Mouse (Mus musculus): ENCODE measurements around the gene Grap2. TPM values are rescaled to one million over a fixed set of nuclear protein-coding genes. Genes with fewer than 3 reads are reported as not detected.
A peak's percentile ranks its signal among the peaks of the same experiment; 100 is the strongest.

The Grap2 gene
- total RNA-seq, 2 experiments from 2014 or later = 0.06 to 0.31 TPM

- no peak for DNase-seq
- intact Hi-C loops (cut with DNase I; ENCODE audit: low total_unique reads) = no loop called here
Observed at GRCm38 (mm10) chr15:80592737-80593136, 20.3 kb downstream of the Grap2 start.

- intact Hi-C loops (cut with DNase I; ENCODE audit: low total_unique reads) = no loop called here
- DNase-seq = no peak
Observed at GRCm38 (mm10) chr15:80593877-80594276, 21.5 kb downstream of the Grap2 start.

- intact Hi-C loops (cut with DNase I; ENCODE audit: low total_unique reads) = no loop called here
- DNase-seq = no peak
Observed at GRCm38 (mm10) chr15:80598750-80599149, 26.4 kb downstream of the Grap2 start.

DNA sequence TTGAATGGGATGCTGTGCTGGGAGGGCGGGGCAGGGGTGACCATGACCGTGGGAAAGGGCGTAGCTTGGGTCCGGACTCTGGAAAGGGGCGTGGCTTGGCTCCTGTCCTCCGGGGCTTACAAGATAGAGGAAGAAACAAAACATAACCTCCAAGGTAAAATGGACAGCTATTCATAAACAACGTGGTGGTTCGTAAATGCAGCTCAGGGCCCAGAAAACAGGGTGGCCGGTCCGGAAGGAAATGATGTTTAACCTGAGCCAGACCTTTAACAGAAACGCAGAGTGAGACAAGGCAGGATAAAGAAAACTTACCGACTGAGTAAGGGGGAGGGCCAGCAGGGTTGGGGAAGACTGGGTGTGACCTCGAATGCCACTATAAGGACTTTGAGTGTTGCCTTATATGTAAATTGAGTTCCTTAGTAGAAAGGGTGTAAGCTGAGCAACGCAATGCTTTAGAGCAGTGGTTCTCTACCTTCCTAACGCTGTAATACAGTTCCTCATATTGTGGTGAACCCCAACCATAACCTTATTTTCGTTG lies 26.9 kb downstream of the Grap2 start:
- DNase-seq = peak; percentile 63
- intact Hi-C loops (cut with DNase I; ENCODE audit: low total_unique reads) = no loop called here

DNA sequence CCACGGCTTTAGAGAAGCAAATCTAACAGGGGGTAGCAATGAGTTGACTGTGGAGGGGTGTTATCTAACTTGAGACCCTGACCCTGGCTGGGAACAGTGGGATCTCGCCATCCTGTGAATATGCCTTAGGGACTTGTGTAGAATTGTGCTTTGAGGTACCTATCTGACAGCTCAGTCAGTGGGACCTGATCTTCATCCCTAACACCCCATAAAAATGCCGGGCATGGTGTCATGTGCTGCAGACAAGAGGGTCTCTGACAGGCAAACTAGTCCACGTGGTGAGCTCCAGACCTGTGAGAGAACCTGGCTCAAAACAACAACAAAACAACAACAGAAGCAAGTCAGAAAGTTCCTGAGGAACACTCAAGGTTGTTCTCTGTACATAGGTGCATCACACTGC lies 27.4 kb downstream of the Grap2 start:
- DNase-seq = no peak
- intact Hi-C loops (cut with DNase I; ENCODE audit: low total_unique reads) = no loop called here

GRCm38 (mm10) chr15:80601456-80601855 lies 29.1 kb downstream of the Grap2 start:
- intact Hi-C loops (cut with DNase I; ENCODE audit: low total_unique reads) = no loop called here
- no peak for DNase-seq

- intact Hi-C loops (cut with DNase I; ENCODE audit: low total_unique reads) = no loop called here
- DNase-seq = no peak
Observed at GRCm38 (mm10) chr15:80602487-80602886, 30.1 kb downstream of the Grap2 start.

- intact Hi-C loops (cut with DNase I; ENCODE audit: low total_unique reads) = no loop called here
Observed at GRCm38 (mm10) chr15:80604026-80604425, 31.6 kb downstream of the Grap2 start.

GRCm38 (mm10) chr15:80607970-80608369 lies 35.6 kb downstream of the Grap2 start:
- intact Hi-C loops (cut with DNase I; ENCODE audit: low total_unique reads) = no loop called here
- no peak for DNase-seq

More at GRCm38 (mm10) chr15:80604026-80604425, 31.6 kb downstream of the Grap2 start:
- no peak for DNase-seq

GRCm38 (mm10) chr15:80610335-80610734 lies 37.9 kb downstream of the Grap2 start:
- DNase-seq = no peak
- intact Hi-C loops (cut with DNase I; ENCODE audit: low total_unique reads) = no loop called here

DNA sequence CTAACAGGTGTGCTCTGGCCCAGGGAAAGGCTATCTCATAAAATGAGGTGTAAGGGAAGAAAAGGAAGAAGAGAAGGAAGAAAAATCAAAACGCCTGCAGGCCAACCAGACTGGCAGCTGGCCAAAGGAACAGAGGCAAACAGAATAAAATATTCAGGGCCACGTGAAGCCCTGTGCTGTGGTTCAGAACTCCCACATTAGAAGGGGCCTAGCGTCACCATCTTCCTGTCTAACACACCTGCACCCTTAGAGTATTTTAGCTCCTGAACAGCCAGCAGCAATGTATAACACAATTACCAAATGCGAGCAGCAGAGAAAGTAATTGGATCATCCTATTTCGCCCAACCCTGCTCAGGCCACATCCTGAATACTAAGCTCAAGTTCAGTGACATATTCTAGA lies 39.1 kb downstream of the Grap2 start:
- DNase-seq = no peak
- intact Hi-C loops (cut with DNase I; ENCODE audit: low total_unique reads) = no loop called here

- intact Hi-C loops (cut with DNase I; ENCODE audit: low total_unique reads) = no loop called here
- DNase-seq = no peak
Observed at GRCm38 (mm10) chr15:80613904-80614303, 41.5 kb downstream of the Grap2 start.

GRCm38 (mm10) chr15:80614500-80615289 lies 42.3 kb downstream of the Grap2 start:
- intact Hi-C loops (cut with DNase I; ENCODE audit: low total_unique reads) = no loop called here
- no peak for DNase-seq

DNA sequence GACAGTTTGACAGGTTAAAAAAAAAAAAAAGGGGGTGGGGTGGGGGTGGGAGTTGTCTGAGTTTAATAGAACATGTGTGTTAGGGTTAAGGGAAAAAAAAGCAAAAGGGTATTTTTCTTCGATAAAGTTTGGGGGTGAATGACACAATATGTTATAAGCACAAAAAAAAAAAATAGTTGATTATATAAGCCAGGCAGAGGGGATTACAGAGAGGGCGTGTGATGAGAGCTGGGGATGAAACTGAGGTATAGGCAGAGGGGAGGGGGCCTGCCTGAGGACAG lies 42.8 kb downstream of the Grap2 start:
- intact Hi-C loops (cut with DNase I; ENCODE audit: low total_unique reads) = no loop called here
- DNase-seq = no peak

DNA sequence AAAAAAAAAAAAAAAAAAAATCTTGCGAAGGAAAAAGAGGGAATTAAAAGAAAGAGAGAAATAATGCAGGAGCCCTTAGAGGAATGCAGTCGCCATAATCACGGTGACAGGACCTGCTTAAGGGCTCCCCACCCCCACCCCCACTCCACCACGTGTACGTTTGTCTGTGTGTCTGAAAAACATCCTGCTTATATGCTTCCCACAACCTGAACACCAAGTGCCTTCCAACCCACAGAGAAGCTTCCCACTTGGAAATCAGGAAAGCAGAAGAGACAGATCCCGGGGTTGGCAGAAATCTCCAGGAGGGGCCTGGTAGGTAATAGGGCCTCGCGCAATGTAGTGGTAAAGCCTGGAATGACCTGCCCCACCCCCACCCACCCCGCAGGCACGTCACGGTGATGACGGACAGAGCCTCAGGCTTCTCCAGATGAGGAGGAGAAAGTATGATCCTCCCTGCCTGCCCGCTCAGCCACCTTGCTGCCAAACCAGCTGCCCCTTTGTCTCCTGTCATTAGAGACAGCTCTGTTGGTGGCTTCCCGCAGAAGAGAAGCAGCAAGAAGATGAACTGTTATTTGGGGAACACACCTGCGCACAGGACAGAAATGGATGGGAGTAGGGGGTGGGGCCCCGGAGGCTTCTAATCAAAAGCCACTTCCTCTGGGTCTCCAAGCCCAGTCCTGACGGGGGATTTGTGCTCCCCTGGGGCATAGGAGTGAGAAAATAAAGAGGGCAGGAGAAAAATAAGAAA lies 43.4 kb downstream of the Grap2 start:
- intact Hi-C loops (cut with DNase I; ENCODE audit: low total_unique reads) = no loop called here
- no peak for DNase-seq

DNA sequence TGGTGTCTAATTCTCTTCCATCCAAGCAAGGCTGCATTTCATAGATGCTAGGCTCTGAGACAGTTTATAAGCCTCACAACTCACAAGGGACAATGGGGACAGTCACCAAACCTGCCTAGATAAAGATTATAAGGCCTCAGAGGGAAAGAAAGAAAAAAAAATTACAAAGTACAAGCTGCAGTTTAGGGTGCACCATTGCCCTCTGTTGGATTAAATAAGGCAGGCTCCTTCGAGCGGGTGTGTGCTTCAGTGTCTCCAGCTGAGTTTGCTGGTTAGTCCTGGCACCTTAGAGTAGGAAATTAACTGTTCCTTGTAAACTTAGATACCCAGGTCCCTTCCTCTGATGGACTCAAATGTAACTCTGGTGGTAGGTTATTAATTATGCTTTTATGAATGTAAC lies 45.4 kb downstream of the Grap2 start:
- DNase-seq = no peak
- intact Hi-C loops (cut with DNase I; ENCODE audit: low total_unique reads) = no loop called here

GRCm38 (mm10) chr15:80619166-80619565 lies 46.8 kb downstream of the Grap2 start:
- intact Hi-C loops (cut with DNase I; ENCODE audit: low total_unique reads) = no loop called here
- DNase-seq = no peak

- DNase-seq = no peak
- intact Hi-C loops (cut with DNase I; ENCODE audit: low total_unique reads) = no loop called here
Observed at GRCm38 (mm10) chr15:80619786-80620185, 47.4 kb downstream of the Grap2 start.

DNA sequence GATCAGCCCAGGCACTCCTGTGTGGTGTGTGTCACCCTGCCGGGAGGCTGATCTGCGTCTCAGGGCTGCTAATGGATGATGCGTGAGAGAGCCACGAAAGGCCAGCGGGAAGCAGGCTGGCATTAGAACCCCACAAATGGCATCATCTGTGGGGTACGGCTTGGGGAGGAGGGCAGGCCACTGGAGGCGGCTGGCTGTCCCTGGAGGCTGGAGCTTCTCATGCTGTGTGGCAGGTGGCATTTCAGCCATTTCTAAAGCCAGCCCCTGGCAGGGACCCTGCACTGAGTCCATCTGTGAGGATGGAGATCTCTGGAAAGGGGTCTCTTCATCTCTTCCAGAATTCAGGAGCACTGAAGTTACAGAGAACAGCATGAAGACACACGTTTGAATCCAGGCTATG lies 48.0 kb downstream of the Grap2 start:
- no peak for DNase-seq
- intact Hi-C loops (cut with DNase I; ENCODE audit: low total_unique reads) = no loop called here

GRCm38 (mm10) chr15:80623171-80623837 lies 50.9 kb downstream of the Grap2 start:
- intact Hi-C loops (cut with DNase I; ENCODE audit: low total_unique reads) = no loop called here
- DNase-seq = no peak
